Mouse (Mus musculus) erythroid progenitor cell, adult 5-6 weeks (primary cell): ENCODE results near the gene Ttc7. TPM values are rescaled to one million over a fixed set of nuclear protein-coding genes. Genes with fewer than 3 reads are reported as not detected.

Source experiments
- ATAC-seq: replicated peaks from 2 replicates; pipeline ENCODE4 v1.8.0; 2016; ENCODE audit warnings: moderate number of reproducible peaks, mild to moderate bottlenecking, moderate TSS enrichment, inconsistent platforms; ENCODE audit not compliant: poor library complexity, low FRiP score, severe bottlenecking
- total RNA-seq, 2 experiments: library from RNA; stranded (forward) in 1 of 2; stranded (reverse) in 1 of 2; fragments of 150-400 nt in 1 of 2; fragments of 186-747, 209-891 nt in 1 of 2; gene quantifications; 2 replicates each; pipeline versions ENCODE4 v1.2.3 to v1.2.4; 2015 to 2017; ENCODE audit warnings: low replicate concordance in 2 of 2

The Ttc7 gene
- total RNA-seq, 2 experiments from 2014 or later = 30.7 to 35.2 TPM

- no peak for ATAC-seq
These were observed 48.9 kb downstream of the Ttc7 start for GRCm38 (mm10) chr17:87331336-87332141.

DNA sequence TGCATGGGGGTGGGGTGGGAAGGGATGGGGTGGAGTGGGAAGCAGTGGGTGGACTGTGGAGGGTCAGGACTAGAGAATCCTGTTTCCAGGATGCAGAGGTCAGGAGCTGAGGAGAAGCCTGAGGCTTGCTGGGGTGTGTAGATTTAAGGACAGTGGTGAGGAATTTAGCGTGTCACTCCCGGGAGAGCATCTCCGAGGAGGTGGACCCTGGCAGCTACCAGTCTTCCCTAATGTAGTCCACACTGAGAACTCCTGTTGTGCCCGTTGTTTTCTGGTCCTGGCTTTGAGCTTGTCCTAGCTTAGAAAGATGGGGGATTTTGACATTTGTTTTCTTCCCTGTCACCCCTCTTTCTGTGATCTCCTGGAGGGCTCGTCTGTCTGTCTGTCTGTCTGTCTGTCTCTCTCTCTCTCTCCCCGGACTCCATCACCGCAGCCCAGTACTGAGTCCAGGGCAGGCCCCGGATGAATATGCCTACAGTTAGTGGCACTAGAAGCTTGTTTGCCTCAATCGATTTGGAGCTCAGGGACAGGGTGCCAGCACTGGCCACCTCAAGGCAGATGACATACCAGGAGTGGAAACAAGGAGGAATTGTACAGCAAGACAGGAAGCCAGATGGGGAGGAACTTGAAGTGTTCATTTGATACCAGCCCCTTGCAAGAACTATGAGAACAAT is 49.6 kb downstream of the Ttc7 start:
- no peak for ATAC-seq

GRCm38 (mm10) chr17:87332887-87333286 is 50.2 kb downstream of the Ttc7 start:
- no peak for ATAC-seq

DNA sequence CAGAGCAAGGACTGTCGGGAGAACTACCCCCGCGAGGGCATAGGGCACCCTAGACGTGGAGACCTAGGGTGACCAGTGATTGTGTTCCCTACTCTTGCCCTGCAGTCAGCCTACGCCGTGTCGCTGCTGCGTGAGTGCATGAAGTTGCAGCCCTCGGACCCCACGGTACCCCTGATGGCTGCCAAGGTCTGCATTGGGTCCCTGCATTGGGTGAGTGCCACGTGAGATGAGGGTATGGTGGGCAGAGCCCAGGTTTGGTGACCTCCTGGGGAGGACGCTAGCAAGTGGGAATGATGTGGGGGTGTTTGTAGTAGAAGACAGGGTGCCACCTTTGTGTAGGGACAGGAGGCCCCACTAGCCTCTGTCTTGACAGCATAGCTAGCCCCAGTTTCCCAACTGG is 51.5 kb downstream of the Ttc7 start:
- ATAC-seq = no peak

DNA sequence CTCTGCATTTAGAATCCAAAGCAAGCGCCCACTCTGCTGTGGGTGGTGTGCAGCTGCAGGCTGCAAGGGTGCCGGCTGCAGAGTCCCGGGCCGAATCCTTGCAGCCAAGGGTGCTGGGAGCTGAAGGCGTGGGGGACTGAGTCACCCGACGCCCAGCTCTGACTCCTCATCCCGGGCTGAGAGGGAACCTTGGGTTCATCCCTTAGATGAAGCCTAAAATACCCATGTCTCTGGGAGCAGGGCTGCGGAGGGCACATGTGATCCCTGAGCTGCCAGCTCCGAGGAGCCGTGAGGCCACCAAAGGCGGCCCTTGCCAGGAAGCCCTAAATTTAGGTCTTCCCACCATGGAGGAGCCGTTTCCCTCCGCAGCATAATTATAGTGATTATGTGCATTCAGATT is 52.5 kb downstream of the Ttc7 start:
- no peak for ATAC-seq

- no peak for ATAC-seq
These were observed 53.0 kb downstream of the Ttc7 start for GRCm38 (mm10) chr17:87335727-87336126.

DNA sequence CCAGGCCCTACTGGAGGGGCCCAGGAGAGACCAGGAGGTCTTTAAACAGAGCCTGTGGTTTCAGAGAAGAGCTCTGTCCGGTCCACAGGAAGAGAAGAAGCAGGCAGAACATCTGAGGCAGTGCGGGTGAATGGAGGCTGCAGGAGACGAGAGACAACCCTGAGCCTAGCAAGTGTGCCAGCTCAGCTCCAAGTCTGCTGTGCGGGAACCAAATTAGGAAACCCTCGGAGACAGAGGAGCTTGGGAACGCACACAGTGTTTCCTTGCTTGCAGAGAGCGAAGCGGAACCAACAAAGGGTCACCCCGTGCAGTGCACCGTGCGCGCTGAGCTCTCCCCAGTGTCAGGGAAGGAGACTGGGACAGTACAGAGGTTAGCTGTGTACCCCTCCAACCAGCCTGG is 54.2 kb downstream of the Ttc7 start:
- no peak for ATAC-seq

DNA sequence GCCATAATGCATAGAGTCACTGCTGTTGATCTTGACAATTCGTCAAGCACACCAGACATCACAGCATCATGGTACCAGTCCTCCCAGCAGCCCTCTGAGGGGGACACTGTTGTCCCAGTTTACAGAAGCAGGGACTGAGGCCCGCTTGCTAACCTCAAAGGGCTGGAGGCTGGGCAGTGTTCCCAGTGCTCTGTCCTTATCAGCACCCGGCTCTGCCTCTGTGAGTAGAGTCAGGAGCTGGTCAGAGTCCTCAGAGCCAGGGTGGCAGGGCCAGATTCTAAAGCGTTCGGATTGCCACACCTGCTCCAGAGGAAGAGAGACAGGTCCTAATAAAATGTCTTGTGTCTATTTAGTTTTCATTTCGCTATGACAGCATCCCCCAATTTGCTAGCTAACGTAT is 55.0 kb downstream of the Ttc7 start:
- ATAC-seq = no peak

DNA sequence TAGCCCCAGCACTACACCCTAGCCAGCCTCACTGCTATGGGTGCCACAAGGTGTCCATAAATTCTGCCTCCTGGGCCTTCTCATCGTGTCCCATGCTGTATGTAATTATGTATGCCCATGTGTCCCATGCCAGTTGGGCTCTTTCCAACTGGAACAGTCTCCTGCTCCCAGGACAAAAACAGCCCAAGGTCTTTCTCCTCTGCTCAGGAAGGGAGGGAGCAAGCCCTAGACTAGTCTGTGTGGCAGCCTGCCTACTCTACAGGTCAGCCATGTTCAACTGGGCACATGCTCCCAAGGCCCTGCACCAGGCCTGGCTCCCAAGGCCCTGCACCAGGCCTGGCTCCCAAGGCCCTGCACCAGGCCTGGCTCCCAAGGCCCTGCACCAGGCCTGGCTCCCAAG is 56.4 kb downstream of the Ttc7 start:
- ATAC-seq = no peak

GRCm38 (mm10) chr17:87343060-87343703 is 60.5 kb downstream of the Ttc7 start:
- no peak for ATAC-seq

DNA sequence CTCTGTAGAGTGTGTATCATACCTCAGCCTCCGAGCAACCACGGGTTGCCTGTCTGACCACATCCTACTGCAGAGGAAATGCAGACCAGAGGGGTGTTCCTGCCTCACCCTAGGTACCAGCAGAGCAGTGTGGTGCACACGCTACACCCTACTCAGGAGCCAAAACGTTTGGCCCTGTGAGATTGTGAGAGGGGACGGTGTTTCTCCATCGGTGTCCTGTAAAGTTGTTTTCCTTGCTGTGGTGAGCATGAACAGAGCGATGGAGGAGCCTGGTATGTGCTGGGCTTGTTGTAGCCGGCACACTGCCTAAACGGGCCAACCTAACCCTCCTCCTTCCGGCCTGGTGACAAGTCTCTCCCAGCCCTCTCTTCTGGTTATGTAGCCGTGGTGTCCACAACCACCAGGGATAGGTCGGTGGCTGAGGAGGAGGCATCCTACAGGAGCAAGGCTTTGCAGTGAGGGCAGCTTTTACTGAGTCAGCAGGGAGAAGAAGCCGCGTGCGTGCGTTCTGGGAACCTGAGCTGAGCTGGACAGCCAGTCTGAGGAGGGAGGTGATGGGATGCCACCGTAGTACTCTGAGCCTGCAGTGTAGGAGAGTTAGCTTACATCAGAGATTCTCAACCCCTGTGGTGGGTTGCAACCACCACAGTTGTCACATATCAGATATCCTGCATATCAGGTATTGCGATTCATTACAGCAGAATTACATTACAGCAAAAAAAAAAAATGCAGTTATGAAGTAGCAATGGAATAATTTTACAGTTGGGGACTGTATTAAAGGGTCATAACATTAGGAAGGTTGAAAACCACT is 62.0 kb downstream of the Ttc7 start:
- no peak for ATAC-seq

GRCm38 (mm10) chr17:87345252-87345593 is 62.5 kb downstream of the Ttc7 start:
- ATAC-seq = no peak

GRCm38 (mm10) chr17:87348353-87348752 is 65.7 kb downstream of the Ttc7 start:
- no peak for ATAC-seq

GRCm38 (mm10) chr17:87349069-87349468 is 66.4 kb downstream of the Ttc7 start:
- ATAC-seq = no peak

DNA sequence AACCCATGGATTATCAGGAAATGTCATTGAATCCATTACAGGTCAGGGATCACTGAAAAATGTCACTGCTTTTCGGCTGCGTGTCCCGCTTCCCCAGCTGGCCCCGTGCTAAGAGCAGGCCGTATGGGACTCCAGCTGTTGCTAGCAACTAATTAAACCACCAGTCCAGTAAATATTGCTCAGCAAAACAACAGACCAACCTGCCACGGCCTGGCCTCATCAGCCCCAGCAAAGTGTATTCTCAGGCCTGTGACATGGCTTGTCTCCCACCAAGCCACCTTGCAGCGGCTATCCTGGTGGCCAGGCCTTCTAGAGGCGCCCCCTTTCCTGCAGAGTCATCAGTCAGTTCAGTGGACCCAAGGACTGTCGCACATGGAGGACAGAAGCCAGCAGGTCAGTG is 66.9 kb downstream of the Ttc7 start:
- no peak for ATAC-seq

GRCm38 (mm10) chr17:87350471-87351240 is 68.0 kb downstream of the Ttc7 start:
- ATAC-seq = no peak

GRCm38 (mm10) chr17:87351241-87352105 is 68.8 kb downstream of the Ttc7 start:
- no peak for ATAC-seq

GRCm38 (mm10) chr17:87352106-87352897 is 69.6 kb downstream of the Ttc7 start:
- ATAC-seq = no peak
